Mouse (Mus musculus) ovary, postnatal 36 days (tissue): ENCODE measurements around the gene Golga3.

Experiments used
- DNase-seq: peaks from one replicate; pipeline ENCODE4 v3.0.0; 2022; ENCODE audit warnings: low spot score, mixed read lengths

Gene Golga3

GRCm38 (mm10) chr5:110231638-110232037 is 55.1 kb downstream of the Golga3 start:
- no peak for DNase-seq

- no peak for DNase-seq
These were observed 55.8 kb downstream of the Golga3 start for GRCm38 (mm10) chr5:110232346-110232745.

- no peak for DNase-seq
These were observed 67.6 kb downstream of the Golga3 start for GRCm38 (mm10) chr5:110244091-110244490.

- DNase-seq, result no peak
These were observed 90.4 kb downstream of the Golga3 start for GRCm38 (mm10) chr5:110266941-110267340.

GRCm38 (mm10) chr5:110269141-110270101 is 92.9 kb downstream of the Golga3 start, which contains the start of gene Pgam5:
Gene Pgam5, minus strand, starts transcription at chr5:110269913.
- DNase-seq, result peak; percentile 88

GRCm38 (mm10) chr5:110270242-110270641 is 93.7 kb downstream of the Golga3 start:
- DNase-seq, result no peak

- DNase-seq, result no peak
These were observed 97.6 kb downstream of the Golga3 start for GRCm38 (mm10) chr5:110274147-110274546.

- no peak for DNase-seq
These were observed 98.3 kb downstream of the Golga3 start for GRCm38 (mm10) chr5:110274846-110275245.
